Comparison of ENCODE assay signal across 8 mouse cellular contexts in genomic region chr8:46471926-46472485, GRCm38 (mm10). TPM values are rescaled to one million over a fixed set of nuclear protein-coding genes. Genes with fewer than 3 reads are reported as not detected.
DNase-seq lines count a peak whose midpoint lies in the region; ATAC-seq and TF ChIP-seq lines count a peak whose summit lies in the region.

No protein-coding gene starts in this region.

- H3K27ac ChIP-seq in kidney, postnatal 0 days: no peak overlapping the region
- no peak overlapping the region for H3K27ac ChIP-seq in cortical plate, adult 2 months (ENCODE audit: insufficient read depth, low read length)
- H3K27ac ChIP-seq in hindbrain, embryonic 15.5 days (replicated peaks): peak overlapping the region; percentile 84
- peak overlapping the region; percentile 87; the same call in 1 of the 2 replicates for H3K27ac ChIP-seq in midbrain, embryonic 16.5 days (ENCODE audit: low read length)

- DNase-seq in kidney, postnatal 0 days (ENCODE audit: low spot score): peak; percentile 19
- no peak for DNase-seq in kidney, postnatal 14 days
- no peak for DNase-seq in B cell, adult 2 months
- DNase-seq in left cerebral cortex, postnatal 4 days: no peak
- no peak for DNase-seq in cerebellum, postnatal 14 days

- H3K4me1 ChIP-seq in kidney, postnatal 0 days (replicated peaks; ENCODE audit: insufficient read depth, low read length): 0 out of 2 replicates have a peak, but pooled peaks cover 3% of the 10 kb centered on the region
- 0 out of 2 replicates have a peak, but pooled peaks cover 4% of the 10 kb centered on the region for H3K4me1 ChIP-seq in cortical plate, adult 2 months (ENCODE audit: control insufficient read depth, insufficient read depth, low read length)
- H3K4me1 ChIP-seq in hindbrain, embryonic 15.5 days (replicated peaks): peaks cover 18% of the 10 kb centered on the region
- peaks cover 10% of the 10 kb centered on the region for H3K4me1 ChIP-seq in midbrain, embryonic 16.5 days (ENCODE audit: control insufficient read depth, insufficient read depth, low read length)

- peak overlapping the region; percentile 87; the same call in 1 of the 2 replicates for H3K9ac ChIP-seq in kidney, postnatal 0 days (ENCODE audit: low read depth, low read length)
- peak overlapping the region; percentile 85 for H3K9ac ChIP-seq in hindbrain, embryonic 15.5 days
- H3K9ac ChIP-seq in midbrain, embryonic 16.5 days (ENCODE audit: low read depth, low read length): peak overlapping the region; percentile 94

- no peak for TF ChIP-seq POLR2A in cortical plate, adult 2 months (IDR thresholded peaks at IDR 0.05; ENCODE audit: extremely low read depth, insufficient read depth, low read length)

- ATAC-seq in kidney, postnatal 0 days (replicated peaks; ENCODE audit: low FRiP score, low read depth): no peak
- ATAC-seq in hindbrain, embryonic 15.5 days (ENCODE audit: low FRiP score, low read depth): peak; percentile 1; the same call in 1 of the 2 replicates
- no peak for ATAC-seq in midbrain, embryonic 16.5 days

- peak overlapping the region; percentile 73 for H3K4me3 ChIP-seq in kidney, postnatal 0 days (replicated peaks; ENCODE audit: low read depth, low read length)
- peak overlapping the region; percentile 53 for H3K4me3 ChIP-seq in cortical plate, adult 2 months (ENCODE audit: insufficient read depth, low read length)
- peak overlapping the region; percentile 95 for H3K4me3 ChIP-seq in hindbrain, embryonic 15.5 days
- peak overlapping the region; percentile 95 for H3K4me3 ChIP-seq in midbrain, embryonic 16.5 days (ENCODE audit: low read depth, low read length)

- no peaks in the 10 kb centered on the region for H3K9me3 ChIP-seq in kidney, postnatal 0 days (replicated peaks; ENCODE audit: low read length)
- no peaks in the 10 kb centered on the region for H3K9me3 ChIP-seq in hindbrain, embryonic 15.5 days
- H3K9me3 ChIP-seq in midbrain, embryonic 16.5 days (replicated peaks; ENCODE audit: control insufficient read depth, low read length, poor library complexity, severe bottlenecking): no peaks in the 10 kb centered on the region

- 34% methylated on average over 9 of the region's 9 CpGs for WGBS in kidney, postnatal 0 days
- WGBS in hindbrain, embryonic 15.5 days: 33% methylated on average over 9 of the region's 9 CpGs
- whole genome bisulfite sequencing in midbrain, embryonic 16.5 days: 32% methylated on average over 9 of the region's 9 CpGs

- no peaks in the 10 kb centered on the region for H3K27me3 ChIP-seq in kidney, postnatal 0 days (ENCODE audit: insufficient read depth, low read length)
- H3K27me3 ChIP-seq in hindbrain, embryonic 15.5 days: no peaks in the 10 kb centered on the region
- no peaks in the 10 kb centered on the region for H3K27me3 ChIP-seq in midbrain, embryonic 16.5 days (ENCODE audit: control insufficient read depth, insufficient read depth, low read depth, low read length)

- intact Hi-C loops in left cerebral cortex, postnatal 4 days (cut with DNase I): loop anchor here (10.0 kb wide), 1 partner anchor 157 kb away; no protein-coding TSS in a partner anchor

- TF ChIP-seq CTCF in kidney, postnatal 0 days (IDR thresholded peaks at IDR 0.05; ENCODE audit: low read depth): no peak
- TF ChIP-seq CTCF in cortical plate, adult 2 months (IDR thresholded peaks at IDR 0.05; ENCODE audit: extremely low read depth, insufficient read depth, low read length): no peak

- H3K36me3 ChIP-seq in kidney, postnatal 0 days (ENCODE audit: insufficient read depth, low read length): no peaks in the 10 kb centered on the region
- H3K36me3 ChIP-seq in hindbrain, embryonic 15.5 days: no peaks in the 10 kb centered on the region
- H3K36me3 ChIP-seq in midbrain, embryonic 16.5 days (ENCODE audit: control insufficient read depth, insufficient read depth, low read length): no peaks in the 10 kb centered on the region

- peak overlapping the region; percentile 72 for H3K4me2 ChIP-seq in kidney, postnatal 0 days (ENCODE audit: low read length)
- peak overlapping the region; percentile 65 for H3K4me2 ChIP-seq in hindbrain, embryonic 15.5 days
- peak overlapping the region; percentile 59 for H3K4me2 ChIP-seq in midbrain, embryonic 16.5 days (ENCODE audit: low read length)

RNA-seq across cellular contexts. Expression of gene Acsl1, which starts 1.2 kb away (rescaled TPM):
- 47.0 and 49.7 TPM in 2 replicates for polyA plus RNA-seq in kidney, postnatal 0 days (2015; fragmentation: Nextera tagmentation; extraction: Ambion mirVana)
- 49.4 and 52.2 TPM in 2 replicates for polyA plus RNA-seq in cortical plate, adult 2 months (2012; rRNA removed)
- polyA plus RNA-seq in hindbrain, embryonic 15.5 days (2015; fragmentation: Nextera tagmentation; extraction: Ambion mirVana): 18.4 TPM in 2 replicates
- polyA plus RNA-seq in midbrain, embryonic 16.5 days (2015; fragmentation: Nextera tagmentation; extraction: Ambion mirVana): 17.9 and 20.2 TPM in 2 replicates
- total RNA-seq in left cerebral cortex, postnatal 4 days (2021): 10 to 100 TPM; 40.5 to 41.7 TPM

Comparison
In these comparisons a context has a peak if more than half of its experiments do, and no peak if none do; other contexts are left out.
1. H3K27ac ChIP-seq: peak in hindbrain, embryonic 15.5 days (single experiment) and midbrain, embryonic 16.5 days (single experiment); none in kidney, postnatal 0 days (single experiment) and cortical plate, adult 2 months (single experiment).
2. Peak in every context shown above with its lines, with median percentiles within 50 percentile points of each other: H3K4me2 ChIP-seq, H3K4me3 ChIP-seq and H3K9ac ChIP-seq.